19 mouse cellular contexts compared by ENCODE assay signal in the genomic region with DNA sequence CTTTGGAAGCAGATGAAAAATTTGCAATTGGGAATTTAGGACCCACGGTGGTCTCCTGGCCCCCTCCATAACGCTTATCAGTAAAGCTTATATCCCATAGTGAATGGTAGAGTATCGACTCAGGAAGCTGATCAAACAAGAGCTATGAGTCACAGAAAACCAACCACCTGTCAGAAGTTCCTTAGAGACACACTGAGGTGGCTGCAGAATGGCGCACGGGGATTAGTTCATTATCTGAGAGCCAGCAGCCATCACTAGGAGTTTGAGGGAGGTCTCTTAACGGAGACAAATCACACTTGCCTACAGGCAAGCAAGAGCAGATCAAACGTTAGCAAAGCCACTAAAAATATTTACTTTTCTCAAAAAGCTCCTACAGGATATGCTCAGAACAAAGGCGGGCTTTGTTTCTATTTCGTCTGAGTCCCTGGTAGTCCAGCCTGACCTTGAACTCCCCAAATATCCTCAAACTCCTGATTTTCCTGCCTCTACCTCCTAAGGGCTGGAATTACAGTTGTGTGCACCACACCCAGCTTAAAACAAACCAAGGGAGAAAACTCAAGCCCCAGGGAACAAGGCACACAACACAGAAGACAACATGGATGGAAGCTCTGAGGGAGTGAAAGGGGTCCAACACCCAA. TPM values are rescaled to one million over a fixed set of nuclear protein-coding genes. Genes with fewer than 3 reads are reported as not detected.
DNase-seq lines count a peak whose midpoint lies in the region; ATAC-seq lines count a peak whose summit lies in the region.
"Had no signal": no experiment of that assay in that cellular context is flagged by ENCODE, and none has a peak within 500 bp of the region (broad histone marks: within the 10 kb centered on the region; RNA-seq: fewer than 3 reads in every experiment).

No protein-coding gene starts in this region.

- H3K4me2 ChIP-seq in kidney, embryonic 16.5 days (replicated peaks; ENCODE audit: low read depth, low read length), result no peak overlapping the region
- H3K4me2 ChIP-seq in intestine, embryonic 16.5 days (ENCODE audit: low read depth, low read length), result no peak overlapping the region
- H3K4me2 ChIP-seq: hindbrain, embryonic 15.5 days; neural tube, embryonic 12.5 days had no signal

- DNase-seq in kidney, postnatal 25 days, result no peak
- peak; percentile 67 for DNase-seq in ES-CJ7 (ENCODE audit: low read depth, low spot score)
- peak; percentile 64 for DNase-seq in naive thymus-derived CD4-positive, alpha-beta T cell, adult 2 months (ENCODE audit: low read depth)
- no peak for DNase-seq in cerebellum, postnatal 4 days (ENCODE audit: low spot score in 2 of 2)
- DNase-seq in embryonic facial prominence, embryonic 10.5 days (ENCODE audit: low spot score), result no peak
- DNase-seq: B cell, adult 2 months; cerebellum, adult 9-11 months; forebrain, postnatal 0 days; gastrocnemius, postnatal 10 days; heart, postnatal 14 days; layer of hippocampus, adult 9-11 months had no signal

- no peak for ATAC-seq in kidney, embryonic 16.5 days (ENCODE audit: low FRiP score, low TSS enrichment)
- ATAC-seq in intestine, embryonic 16.5 days, result no peak
- ATAC-seq: forebrain, postnatal 0 days; midbrain, embryonic 16.5 days had no signal

- no peak overlapping the region for H3K9ac ChIP-seq in kidney, embryonic 16.5 days (replicated peaks; ENCODE audit: low read length)
- no peak overlapping the region for H3K9ac ChIP-seq in intestine, embryonic 16.5 days (ENCODE audit: low read depth, low read length)
- H3K9ac ChIP-seq: forebrain, postnatal 0 days; hindbrain, embryonic 15.5 days; liver, embryonic 14.5 days; neural tube, embryonic 12.5 days had no signal

- H3K4me3 ChIP-seq in kidney, embryonic 16.5 days (ENCODE audit: low read length), result no peak overlapping the region
- H3K4me3 ChIP-seq in intestine, embryonic 16.5 days (ENCODE audit: low read length), result no peak overlapping the region
- no peak overlapping the region for H3K4me3 ChIP-seq in embryonic facial prominence, embryonic 10.5 days
- H3K4me3 ChIP-seq: heart, embryonic 10.5 days; hindbrain, embryonic 15.5 days; neural tube, embryonic 12.5 days had no signal

- H3K27me3 ChIP-seq in kidney, embryonic 16.5 days (ENCODE audit: insufficient read depth, low read length), result no peaks in the 10 kb centered on the region
- H3K27me3 ChIP-seq in intestine, embryonic 16.5 days (replicated peaks; ENCODE audit: control insufficient read depth, insufficient read depth, low read length), result no peaks in the 10 kb centered on the region
- peaks cover 19% of the 10 kb centered on the region; the same call in 1 of the 2 replicates for H3K27me3 ChIP-seq in embryonic facial prominence, embryonic 10.5 days (replicated peaks; ENCODE audit: low read depth, poor library complexity, severe bottlenecking)
- H3K27me3 ChIP-seq: hindbrain, embryonic 15.5 days; neural tube, embryonic 12.5 days had no signal

- 34% methylated on average over 9 of the region's 9 CpGs for WGBS in kidney, embryonic 16.5 days
- WGBS in intestine, embryonic 16.5 days, result 33% methylated on average over 9 of the region's 9 CpGs
- WGBS in embryonic facial prominence, embryonic 10.5 days, result 52% methylated on average over 9 of the region's 9 CpGs

- peaks cover 23% of the 10 kb centered on the region for H3K4me1 ChIP-seq in kidney, embryonic 16.5 days (ENCODE audit: insufficient read depth, low read length)
- peaks cover 13% of the 10 kb centered on the region for H3K4me1 ChIP-seq in intestine, embryonic 16.5 days (ENCODE audit: control insufficient read depth, insufficient read depth, low read length)
- peaks cover 43% of the 10 kb centered on the region for H3K4me1 ChIP-seq in embryonic facial prominence, embryonic 10.5 days

- 0 out of 2 replicates have a peak, but pooled peaks cover 5% of the 10 kb centered on the region for H3K9me3 ChIP-seq in kidney, embryonic 16.5 days (ENCODE audit: low read length)
- no peaks in the 10 kb centered on the region for H3K9me3 ChIP-seq in intestine, embryonic 16.5 days (ENCODE audit: control insufficient read depth, low read length)
- no peaks in the 10 kb centered on the region for H3K9me3 ChIP-seq in embryonic facial prominence, embryonic 10.5 days
- H3K9me3 ChIP-seq: heart, embryonic 10.5 days; hindbrain, embryonic 15.5 days; neural tube, embryonic 12.5 days had no signal

- no peaks in the 10 kb centered on the region for H3K36me3 ChIP-seq in kidney, embryonic 16.5 days (ENCODE audit: insufficient read depth, low read length)
- H3K36me3 ChIP-seq in intestine, embryonic 16.5 days (ENCODE audit: control insufficient read depth, insufficient read depth, low read length), result no peaks in the 10 kb centered on the region
- no peaks in the 10 kb centered on the region for H3K36me3 ChIP-seq in embryonic facial prominence, embryonic 10.5 days (replicated peaks)
- H3K36me3 ChIP-seq: heart, embryonic 10.5 days; hindbrain, embryonic 15.5 days; neural tube, embryonic 12.5 days had no signal

- H3K27ac ChIP-seq in kidney, embryonic 16.5 days (ENCODE audit: low read length), result peak overlapping the region; percentile 48; the same call in 1 of the 2 replicates
- H3K27ac ChIP-seq in intestine, embryonic 16.5 days (ENCODE audit: low read length), result peak overlapping the region; percentile 15; the same call in 1 of the 2 replicates
- H3K27ac ChIP-seq in embryonic facial prominence, embryonic 10.5 days (replicated peaks), result no peak overlapping the region
- H3K27ac ChIP-seq: heart, embryonic 10.5 days; hindbrain, embryonic 15.5 days; liver, embryonic 14.5 days; neural tube, embryonic 12.5 days had no signal

RNA-seq across cellular contexts. Expression of gene Katnal1, which starts 27.9 kb away (rescaled TPM):
- 10.0 and 12.9 TPM in 2 replicates for polyA plus RNA-seq in kidney, embryonic 16.5 days (2015; fragmentation: Nextera tagmentation; extraction: Ambion mirVana)
- 6.4 and 6.9 TPM in 2 replicates for polyA plus RNA-seq in intestine, embryonic 16.5 days (2015; fragmentation: Nextera tagmentation; extraction: Ambion mirVana)
- 19.9 and 20.2 TPM in 2 replicates for polyA plus RNA-seq in embryonic facial prominence, embryonic 10.5 days (2016; fragmentation: Nextera tagmentation; extraction: Ambion mirVana)

RNA-seq across cellular contexts. Expression of gene Gm42791, which starts 37.9 kb away (rescaled TPM):
- polyA plus RNA-seq in kidney, embryonic 16.5 days (2015; fragmentation: Nextera tagmentation; extraction: Ambion mirVana), result 0.42 TPM in 1 of 2 replicates, not detected in the other
- polyA plus RNA-seq in intestine, embryonic 16.5 days (2015; fragmentation: Nextera tagmentation; extraction: Ambion mirVana), result 0.80 and 1.0 TPM in 2 replicates
- polyA plus RNA-seq in embryonic facial prominence, embryonic 10.5 days (2016; fragmentation: Nextera tagmentation; extraction: Ambion mirVana), result 0.49 and 4.6 TPM in 2 replicates
- polyA plus RNA-seq: embryonic facial prominence, embryonic 11.5 days; liver, embryonic 14.5 days had no signal

Comparison
In these comparisons a context has a peak if more than half of its experiments do, and no peak if none do; other contexts are left out.
1. DNase-seq: peak in ES-CJ7 (single experiment) and naive thymus-derived CD4-positive, alpha-beta T cell, adult 2 months (single experiment); none in kidney, postnatal 25 days (0 of 2), cerebellum, postnatal 4 days (0 of 2) and embryonic facial prominence, embryonic 10.5 days (single experiment).